Mouse (Mus musculus): ENCODE results near the gene Gm28035. TPM values are rescaled to one million over a fixed set of nuclear protein-coding genes. Genes with fewer than 3 reads are reported as not detected.

Gm28035 gene
- polyA plus RNA-seq, 1 experiment from 2014 or later = 0.12 TPM

- Histone ChIP-seq H3K9ac (replicated peaks) (no peak overlapping the region), H3K4me1 (no peaks in the 10 kb centered on the region), H3K27me3 (replicated peaks) (no peaks in the 10 kb centered on the region), H3K36me3 (peaks cover 95% of the 10 kb centered on the region), H3K27ac (replicated peaks) (no peak overlapping the region), H3K4me2 (no peak overlapping the region), H3K9me3 (replicated peaks) (no peaks in the 10 kb centered on the region), H3K4me3 (replicated peaks) (no peak overlapping the region)
- WGBS = 96% methylated on average over 5 of the region's 5 CpGs
- ATAC-seq (ENCODE audit: low FRiP score) = no peak
Measured at GRCm38 (mm10) chr2:30325296-30325695, 84.9 kb downstream of the Gm28035 start.

GRCm38 (mm10) chr2:30327276-30327675 is 86.9 kb downstream of the Gm28035 start:
- 94% methylated on average over 7 of the region's 7 CpGs for WGBS
- ATAC-seq (ENCODE audit: low FRiP score) = no peak

GRCm38 (mm10) chr2:30328791-30329190 is 88.4 kb downstream of the Gm28035 start:
- H3K9me3 ChIP-seq (replicated peaks) = no peaks in the 10 kb centered on the region
- H3K9ac ChIP-seq (replicated peaks) = no peak overlapping the region
- 87% methylated on average over 3 of the region's 3 CpGs for WGBS
- H3K27me3 ChIP-seq (replicated peaks) = no peaks in the 10 kb centered on the region
- no peaks in the 10 kb centered on the region for H3K4me1 ChIP-seq
- no peak overlapping the region for H3K27ac ChIP-seq (replicated peaks)
- no peak overlapping the region for H3K4me3 ChIP-seq (replicated peaks)
- no peak overlapping the region for H3K4me2 ChIP-seq
- peaks cover 95% of the 10 kb centered on the region for H3K36me3 ChIP-seq
- no peak for ATAC-seq (ENCODE audit: low FRiP score)

More at GRCm38 (mm10) chr2:30327276-30327675, 86.9 kb downstream of the Gm28035 start:
- peaks cover 95% of the 10 kb centered on the region for H3K36me3 ChIP-seq
- H3K9ac ChIP-seq (replicated peaks) = no peak overlapping the region
- no peak overlapping the region for H3K27ac ChIP-seq (replicated peaks)
- no peak overlapping the region for H3K4me3 ChIP-seq (replicated peaks)
- H3K4me1 ChIP-seq = no peaks in the 10 kb centered on the region
- H3K4me2 ChIP-seq = no peak overlapping the region
- H3K9me3 ChIP-seq (replicated peaks) = no peaks in the 10 kb centered on the region
- no peaks in the 10 kb centered on the region for H3K27me3 ChIP-seq (replicated peaks)

Other genes with a start within 250 kb of the Gm28035 start
- 63.0 and 72.9 TPM in 2 replicates for gene Wdr34, start 191.7 kb upstream of the Gm28035 start, polyA plus RNA-seq (2015; fragmentation: Nextera tagmentation; extraction: Ambion mirVana)
- gene Set, start 183.2 kb upstream of the Gm28035 start, polyA plus RNA-seq (2015; fragmentation: Nextera tagmentation; extraction: Ambion mirVana) = 285 and 330 TPM in 2 replicates
- gene Pkn3, start 162.9 kb upstream of the Gm28035 start, polyA plus RNA-seq (2015; fragmentation: Nextera tagmentation; extraction: Ambion mirVana) = 2.0 and 3.1 TPM in 2 replicates
- gene Zdhhc12, start 146.9 kb upstream of the Gm28035 start, polyA plus RNA-seq (2015; fragmentation: Nextera tagmentation; extraction: Ambion mirVana) = 31.6 and 33.6 TPM in 2 replicates
- 12.4 and 14.5 TPM in 2 replicates for gene Zer1, start 116.0 kb upstream of the Gm28035 start, polyA plus RNA-seq (2015; fragmentation: Nextera tagmentation; extraction: Ambion mirVana)
- gene Tbc1d13, start 106.8 kb upstream of the Gm28035 start, polyA plus RNA-seq (2015; fragmentation: Nextera tagmentation; extraction: Ambion mirVana) = 11.3 TPM in 2 replicates
- gene Endog, start 69.1 kb upstream of the Gm28035 start, polyA plus RNA-seq (2015; fragmentation: Nextera tagmentation; extraction: Ambion mirVana) = 26.9 and 27.1 TPM in 2 replicates
- 70.5 and 72.5 TPM in 2 replicates for gene Spout1, start 62.1 kb upstream of the Gm28035 start, polyA plus RNA-seq (2015; fragmentation: Nextera tagmentation; extraction: Ambion mirVana)
- gene Kyat1, start 34.7 kb upstream of the Gm28035 start, polyA plus RNA-seq (2015; fragmentation: Nextera tagmentation; extraction: Ambion mirVana) = 16.0 and 16.2 TPM in 2 replicates
- 47.5 and 49.1 TPM in 2 replicates for gene Lrrc8a, start 2.9 kb upstream of the Gm28035 start, polyA plus RNA-seq (2015; fragmentation: Nextera tagmentation; extraction: Ambion mirVana)
- gene Phyhd1, start 25.6 kb downstream of the Gm28035 start, polyA plus RNA-seq (2015; fragmentation: Nextera tagmentation; extraction: Ambion mirVana) = 4.8 and 5.2 TPM in 2 replicates
- gene Gm28038, start 40.5 kb downstream of the Gm28035 start, polyA plus RNA-seq (2015; fragmentation: Nextera tagmentation; extraction: Ambion mirVana) = not detected in 2 replicates
- 37.4 and 38.5 TPM in 2 replicates for gene Dolk, start 45.8 kb downstream of the Gm28035 start, polyA plus RNA-seq (2015; fragmentation: Nextera tagmentation; extraction: Ambion mirVana)
- 15.4 and 22.2 TPM in 2 replicates for gene Nup188, start 45.8 kb downstream of the Gm28035 start, polyA plus RNA-seq (2015; fragmentation: Nextera tagmentation; extraction: Ambion mirVana)
- gene Sh3glb2, start 118.8 kb downstream of the Gm28035 start, polyA plus RNA-seq (2015; fragmentation: Nextera tagmentation; extraction: Ambion mirVana) = 174 and 200 TPM in 2 replicates
- gene Miga2, start 123.7 kb downstream of the Gm28035 start, polyA plus RNA-seq (2015; fragmentation: Nextera tagmentation; extraction: Ambion mirVana) = 32.7 and 35.8 TPM in 2 replicates
- gene Dolpp1, start 151.7 kb downstream of the Gm28035 start, polyA plus RNA-seq (2015; fragmentation: Nextera tagmentation; extraction: Ambion mirVana) = 59.0 and 63.2 TPM in 2 replicates
- 21.3 and 26.8 TPM in 2 replicates for gene Crat, start 175.2 kb downstream of the Gm28035 start, polyA plus RNA-seq (2015; fragmentation: Nextera tagmentation; extraction: Ambion mirVana)
- gene Ptpa, start 175.5 kb downstream of the Gm28035 start, polyA plus RNA-seq (2015; fragmentation: Nextera tagmentation; extraction: Ambion mirVana) = 138 and 145 TPM in 2 replicates
- gene Ier5l, start 233.7 kb downstream of the Gm28035 start, polyA plus RNA-seq (2015; fragmentation: Nextera tagmentation; extraction: Ambion mirVana) = 1.4 and 1.9 TPM in 2 replicates

Data from neural tube, embryonic 15.5 days (tissue).